Mouse (Mus musculus) erythroblast, embryonic 14.5 days (primary cell): ENCODE data around the gene Ankrd52.

Source experiments
- GATA1 ChIP-seq: IDR thresholded peaks from 2 replicates; pipeline ENCODE4 v1.6.1; 2012; ENCODE audit warnings: low read length, inconsistent platforms, mixed read lengths
- TAL1 ChIP-seq: IDR thresholded peaks from 3 replicates; pipeline ENCODE4 v1.6.1; 2012; ENCODE audit warnings: low read length, inconsistent platforms, mixed read lengths

GRCm38 (mm10) chr10:128401056-128401455 lies 24.1 kb downstream of the Ankrd52 start, which contains the start of gene Slc39a5:
- TF ChIP-seq TAL1 (no peak), GATA1 (no peak)
